Mouse (Mus musculus) liver, postnatal 0 days (tissue): Measurements from ENCODE around the gene Mgmt. TPM values are rescaled to one million over a fixed set of nuclear protein-coding genes. Genes with fewer than 3 reads are reported as not detected.

Experiments
- ATAC-seq: fragments of 200-750 bp; cut with Nextera tagmentation; 2 replicates; pipeline ENCODE4 v1.8.0; 2017; ENCODE audit warnings: mild to moderate bottlenecking, moderate library complexity
- DNase-seq: peaks from one replicate; pipeline ENCODE4 v3.0.0-alpha.2; 2016
- H3K27ac ChIP-seq: fragments of 300-500 bp; sonication (generic); 2 replicates; pipeline ENCODE4 v1.5.1; 2014; ENCODE audit warnings: antibody characterized with exemption, moderate library complexity, mild to moderate bottlenecking, low read depth
- H3K27me3 ChIP-seq: fragments of 300-500 bp; sonication (generic); 2 replicates; pipeline ENCODE4 v1.6.1; 2014; ENCODE audit warnings: low read length, control low read depth, mixed read lengths; ENCODE audit not compliant: insufficient read depth
- H3K36me3 ChIP-seq: fragments of 300-500 bp; sonication (generic); replicated peaks from 2 replicates; pipeline ENCODE4 v1.6.1; 2014; ENCODE audit warnings: mild to moderate bottlenecking, control low read depth, low read length, moderate library complexity, mixed read lengths; ENCODE audit not compliant: insufficient read depth
- H3K4me1 ChIP-seq: fragments of 300-500 bp; sonication (generic); 2 replicates; pipeline ENCODE4 v1.6.1; 2014; ENCODE audit warnings: antibody characterized with exemption, mild to moderate bottlenecking, control low read depth; ENCODE audit not compliant: insufficient read depth
- H3K4me2 ChIP-seq: fragments of 300-500 bp; sonication (generic); 2 replicates; pipeline ENCODE4 v1.6.1; 2014; ENCODE audit warnings: low read depth, mild to moderate bottlenecking, low read length, moderate library complexity, mixed read lengths
- H3K4me3 ChIP-seq: fragments of 300-500 bp; sonication (generic); 2 replicates; pipeline ENCODE4 v1.5.1; 2014; ENCODE audit warnings: low read depth, low read length
- H3K9ac ChIP-seq: fragments of 300-500 bp; sonication (generic); replicated peaks from 2 replicates; pipeline ENCODE4 v1.6.1; 2014; ENCODE audit warnings: mild to moderate bottlenecking, moderate library complexity
- H3K9me3 ChIP-seq: fragments of 300-500 bp; sonication (generic); 2 replicates; pipeline ENCODE4 v1.6.1; 2016; ENCODE audit warnings: mild to moderate bottlenecking, control low read depth, low read length, mixed read lengths
- CTCF ChIP-seq: sonication (generic); IDR thresholded peaks from 2 replicates; pipeline ENCODE4 v1.5.1; 2016; ENCODE audit warnings: antibody characterized with exemption, low read depth
- EP300 ChIP-seq: IDR thresholded peaks from 2 replicates; pipeline ENCODE4 v1.6.1; 2016; ENCODE audit warnings: antibody characterized with exemption, low read depth, mild to moderate bottlenecking
- WGBS: fragments of 180-500 bp; shearing (Covaris S2); extraction: QIAGEN DNeasy Blood & Tissue Kit; methylation state at CpG from one replicate; pipeline ENCODE4 v1.1.7; 2014; ENCODE audit not compliant: insufficient replicate concordance; 5-methylcytosine and 5-hydroxymethylcytosine counted together
- polyA plus RNA-seq: library from polyadenylated mRNA; unstranded; fragments of >200 nt; fragmentation: Nextera tagmentation; extraction: Ambion mirVana; gene quantifications from 2 replicates; pipeline ENCODE4 v1.2.1, GENCODE M21; 2015

The Mgmt gene
- polyA plus RNA-seq, 1 experiment from 2014 or later = 3.0 TPM

GRCm38 (mm10) chr7:137035916-137036315, 141.5 kb downstream of the Mgmt start:
- WGBS = 49% methylated on average over 5 of the region's 5 CpGs
- no peaks in the 10 kb centered on the region for H3K27me3 ChIP-seq
- H3K4me2 ChIP-seq = no peak overlapping the region

GRCm38 (mm10) chr7:137037471-137037870, 143.1 kb downstream of the Mgmt start:
- no peak overlapping the region for H3K4me3 ChIP-seq

More at GRCm38 (mm10) chr7:137035916-137036315, 141.5 kb downstream of the Mgmt start:
- Histone ChIP-seq H3K9ac (no peak overlapping the region), H3K4me1 (no peaks in the 10 kb centered on the region), H3K4me3 (no peak overlapping the region), H3K36me3 (no peaks in the 10 kb centered on the region), H3K27ac (no peak overlapping the region), H3K9me3 (no peaks in the 10 kb centered on the region)
- DNase-seq = no peak
- TF ChIP-seq CTCF (no peak), EP300 (no peak)
- no peak for ATAC-seq

GRCm38 (mm10) chr7:137037872-137038271, 143.5 kb downstream of the Mgmt start:
- 60% methylated on average over 5 of the region's 5 CpGs for WGBS
- H3K27ac ChIP-seq = no peak overlapping the region
- H3K36me3 ChIP-seq = no peaks in the 10 kb centered on the region
- no peaks in the 10 kb centered on the region for H3K27me3 ChIP-seq
- no peak for DNase-seq
- ATAC-seq = no peak
- H3K4me2 ChIP-seq = no peak overlapping the region
- TF ChIP-seq CTCF = no peak
- no peak for TF ChIP-seq EP300
- no peaks in the 10 kb centered on the region for H3K9me3 ChIP-seq
- no peak overlapping the region for H3K9ac ChIP-seq
- H3K4me1 ChIP-seq = no peaks in the 10 kb centered on the region
- no peak overlapping the region for H3K4me3 ChIP-seq

More at GRCm38 (mm10) chr7:137037471-137037870, 143.1 kb downstream of the Mgmt start:
- Histone ChIP-seq H3K9ac (no peak overlapping the region), H3K4me2 (no peak overlapping the region), H3K9me3 (no peaks in the 10 kb centered on the region), H3K36me3 (no peaks in the 10 kb centered on the region), H3K27ac (no peak overlapping the region), H3K27me3 (no peaks in the 10 kb centered on the region), H3K4me1 (no peaks in the 10 kb centered on the region)
- ATAC-seq (no peak), DNase-seq (no peak)
- TF ChIP-seq EP300 (no peak), CTCF (no peak)
- WGBS = 80% methylated on average over 4 of the region's 4 CpGs

- Histone ChIP-seq H3K4me1 (no peaks in the 10 kb centered on the region), H3K4me2 (no peak overlapping the region), H3K27me3 (no peaks in the 10 kb centered on the region), H3K36me3 (no peaks in the 10 kb centered on the region), H3K9me3 (no peaks in the 10 kb centered on the region), H3K9ac (no peak overlapping the region), H3K27ac (no peak overlapping the region), H3K4me3 (no peak overlapping the region)
- ATAC-seq = no peak
- TF ChIP-seq CTCF (no peak), EP300 (no peak)
- WGBS = 56% methylated on average over 10 of the region's 10 CpGs
- DNase-seq = no peak
Observed at GRCm38 (mm10) chr7:137038311-137038945, 144.0 kb downstream of the Mgmt start.

GRCm38 (mm10) chr7:137038946-137039320, 144.5 kb downstream of the Mgmt start:
- Histone ChIP-seq H3K27me3 (no peaks in the 10 kb centered on the region), H3K36me3 (no peaks in the 10 kb centered on the region), H3K4me1 (no peaks in the 10 kb centered on the region), H3K4me2 (no peak overlapping the region), H3K9ac (no peak overlapping the region), H3K4me3 (no peak overlapping the region), H3K27ac (no peak overlapping the region), H3K9me3 (no peaks in the 10 kb centered on the region)
- TF ChIP-seq EP300 (no peak), CTCF (no peak)
- WGBS = 74% methylated on average over 7 of the region's 7 CpGs
- DNase-seq (no peak), ATAC-seq (no peak)

DNA sequence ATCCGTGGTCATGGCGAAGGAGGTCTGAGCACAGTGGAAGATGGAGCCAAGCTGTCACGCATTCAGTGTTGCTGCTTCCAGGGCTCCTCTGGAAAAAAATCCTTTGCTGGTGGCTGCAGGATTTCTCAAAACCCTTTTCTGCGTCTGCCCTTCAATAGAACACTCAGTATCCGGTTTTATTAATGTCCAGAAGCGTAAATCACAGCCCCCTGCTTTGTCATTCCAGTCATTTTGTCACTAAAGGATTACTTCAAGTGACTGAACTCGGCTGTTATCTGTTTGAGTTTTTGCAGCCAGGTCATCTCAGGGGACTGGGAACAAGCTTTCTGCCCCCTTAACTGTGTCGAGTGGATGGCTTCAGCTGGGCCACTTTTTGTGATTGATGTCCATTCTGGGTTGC, 146.2 kb downstream of the Mgmt start:
- DNase-seq = no peak
- 67% methylated on average over 8 of the region's 8 CpGs for WGBS

GRCm38 (mm10) chr7:137046891-137047290, 152.5 kb downstream of the Mgmt start:
- H3K4me1 ChIP-seq = no peaks in the 10 kb centered on the region
- TF ChIP-seq CTCF (no peak), EP300 (no peak)
- H3K36me3 ChIP-seq = no peaks in the 10 kb centered on the region
- no peak for ATAC-seq
- WGBS = 75% methylated on average over 4 of the region's 4 CpGs
- no peaks in the 10 kb centered on the region for H3K9me3 ChIP-seq
- H3K27ac ChIP-seq = no peak overlapping the region
- H3K4me2 ChIP-seq = no peak overlapping the region
- H3K9ac ChIP-seq = no peak overlapping the region
- DNase-seq = no peak
- H3K27me3 ChIP-seq = no peaks in the 10 kb centered on the region
- no peak overlapping the region for H3K4me3 ChIP-seq

More for the DNA sequence above, 146.2 kb downstream of the Mgmt start:
- H3K4me2 ChIP-seq = no peak overlapping the region
- H3K4me3 ChIP-seq = no peak overlapping the region
- H3K27me3 ChIP-seq = no peaks in the 10 kb centered on the region
- no peaks in the 10 kb centered on the region for H3K36me3 ChIP-seq
- no peak overlapping the region for H3K9ac ChIP-seq
- no peak overlapping the region for H3K27ac ChIP-seq
- no peak for ATAC-seq
- H3K4me1 ChIP-seq = no peaks in the 10 kb centered on the region
- no peak for TF ChIP-seq EP300
- no peaks in the 10 kb centered on the region for H3K9me3 ChIP-seq
